Mouse (Mus musculus) cortical plate, adult 2 months (tissue): ENCODE results near the gene Plgrkt. TPM values are rescaled to one million over a fixed set of nuclear protein-coding genes. Genes with fewer than 3 reads are reported as not detected.

ENCODE experiments used
- H3K27ac ChIP-seq: fragments of 200-500 bp; 2 replicates; pipeline ENCODE4 v1.5.1; 2012; ENCODE audit warnings: low read length, control low read depth, inconsistent platforms; ENCODE audit not compliant: insufficient read depth
- H3K4me1 ChIP-seq: fragments of 200-500 bp; 2 replicates; pipeline ENCODE4 v1.6.1; 2011; ENCODE audit warnings: low read length; ENCODE audit not compliant: control insufficient read depth, insufficient read depth
- H3K4me3 ChIP-seq: fragments of 200-500 bp; 2 replicates; pipeline ENCODE4 v1.5.1; 2011; ENCODE audit warnings: mild to moderate bottlenecking, low read length, control low read depth; ENCODE audit not compliant: insufficient read depth
- CTCF ChIP-seq: fragments of 200-500 bp; IDR thresholded peaks from 2 replicates; pipeline ENCODE4 v1.5.1; 2011; ENCODE audit warnings: mild to moderate bottlenecking, control low read depth, low read length; ENCODE audit not compliant: insufficient read depth; ENCODE audit errors: extremely low read depth
- POLR2A ChIP-seq: fragments of 200-500 bp; IDR thresholded peaks from 2 replicates; pipeline ENCODE4 v1.6.1; 2011; ENCODE audit warnings: mild to moderate bottlenecking, low read length, control low read depth; ENCODE audit not compliant: insufficient read depth; ENCODE audit errors: extremely low read depth
- polyA plus RNA-seq: library from polyadenylated mRNA; depleted of rRNA; stranded (reverse); fragments of >200 nt; gene quantifications from 2 replicates; pipeline ENCODE4 v1.2.3, GENCODE M21; 2012; rRNA removed

Plgrkt gene
- polyA plus RNA-seq, 1 experiment: 37.8 TPM

DNA sequence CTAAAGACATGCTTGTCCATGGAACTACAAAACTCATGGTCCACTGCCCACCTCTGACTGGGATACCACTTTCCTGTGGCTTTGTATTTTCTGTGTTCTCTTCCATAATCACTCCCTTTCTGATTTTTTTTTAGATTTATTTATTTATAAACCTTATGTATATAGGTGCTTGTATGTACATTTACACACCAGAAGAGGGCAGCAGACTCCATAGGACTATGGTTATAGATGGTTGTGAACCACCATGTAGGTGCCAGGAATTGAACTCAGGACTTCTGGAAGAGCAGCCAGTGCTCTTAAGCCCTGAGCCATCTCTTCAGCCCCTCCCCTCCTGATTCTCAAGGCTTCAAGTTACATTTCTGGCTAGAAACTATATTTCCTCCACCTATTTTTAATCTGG, 58.4 kb downstream of the Plgrkt start:
- Histone ChIP-seq H3K27ac (no peak overlapping the region), H3K4me3 (no peak overlapping the region), H3K4me1 (no peaks in the 10 kb centered on the region; the same call in 1 of the 2 replicates)
- TF ChIP-seq POLR2A: no peak
- no peak for TF ChIP-seq CTCF

DNA sequence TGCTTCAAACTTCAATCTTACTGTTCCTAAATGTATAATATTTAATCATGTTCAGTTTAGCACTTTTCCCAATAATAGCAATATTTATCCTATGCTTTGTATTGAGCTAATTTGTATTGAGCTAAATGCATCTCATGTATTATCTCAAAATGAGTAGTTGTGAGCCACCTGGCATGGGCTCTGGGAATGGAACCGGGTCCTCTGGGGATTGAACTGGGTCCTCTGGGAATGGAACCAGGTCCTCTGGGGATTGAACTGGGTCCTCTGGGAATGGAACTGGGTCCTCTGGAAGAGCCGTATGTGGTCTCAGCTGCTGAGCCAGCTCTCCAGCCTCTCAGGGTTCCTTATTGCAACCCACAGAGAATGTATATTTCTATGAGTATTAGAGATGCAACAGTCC, 65.1 kb downstream of the Plgrkt start:
- no peak overlapping the region for H3K4me3 ChIP-seq
- no peak overlapping the region for H3K27ac ChIP-seq
- TF ChIP-seq POLR2A (no peak), CTCF (no peak)
- H3K4me1 ChIP-seq: no peaks in the 10 kb centered on the region; the same call in 1 of the 2 replicates

GRCm38 (mm10) chr19:29300919-29301318, 66.3 kb downstream of the Plgrkt start:
- no peak for TF ChIP-seq CTCF
- TF ChIP-seq POLR2A: no peak

More at GRCm38 (mm10) chr19:29300919-29301318, 66.3 kb downstream of the Plgrkt start:
- Histone ChIP-seq H3K4me1 (no peaks in the 10 kb centered on the region; the same call in 1 of the 2 replicates), H3K4me3 (no peak overlapping the region), H3K27ac (no peak overlapping the region)

Other genes starting within 250 kb of the Plgrkt start
- gene Jak2, start 115.6 kb downstream of the Plgrkt start, polyA plus RNA-seq: 18.4 and 19.2 TPM in 2 replicates
- gene Insl6, start 42.0 kb downstream of the Plgrkt start, polyA plus RNA-seq: 0.53 and 0.54 TPM in 2 replicates
- 0.51 and 1.0 TPM in 2 replicates for gene Rln1, start 32.7 kb downstream of the Plgrkt start, polyA plus RNA-seq
- 1.5 and 1.9 TPM in 2 replicates for gene Cd274, start 65 bp upstream of the Plgrkt start, polyA plus RNA-seq
- gene Pdcd1lg2, start 43.5 kb upstream of the Plgrkt start, polyA plus RNA-seq: 0.08 TPM in 1 of 2 replicates, not detected in the other
- gene Ric1, start 154.9 kb upstream of the Plgrkt start, polyA plus RNA-seq: 28.9 and 29.9 TPM in 2 replicates